Mouse (Mus musculus) kidney, adult 9 months (tissue): ENCODE results near the gene Mdga1.
A peak's percentile ranks its signal among the peaks of the same experiment; 100 is the strongest.

Experiments used
- DNase-seq: peaks from one replicate; pipeline ENCODE4 v3.0.0; 2022

The Mdga1 gene

GRCm38 (mm10) chr17:29841781-29842690, 127.9 kb downstream of the Mdga1 start:
- DNase-seq: peak; percentile 46

DNA sequence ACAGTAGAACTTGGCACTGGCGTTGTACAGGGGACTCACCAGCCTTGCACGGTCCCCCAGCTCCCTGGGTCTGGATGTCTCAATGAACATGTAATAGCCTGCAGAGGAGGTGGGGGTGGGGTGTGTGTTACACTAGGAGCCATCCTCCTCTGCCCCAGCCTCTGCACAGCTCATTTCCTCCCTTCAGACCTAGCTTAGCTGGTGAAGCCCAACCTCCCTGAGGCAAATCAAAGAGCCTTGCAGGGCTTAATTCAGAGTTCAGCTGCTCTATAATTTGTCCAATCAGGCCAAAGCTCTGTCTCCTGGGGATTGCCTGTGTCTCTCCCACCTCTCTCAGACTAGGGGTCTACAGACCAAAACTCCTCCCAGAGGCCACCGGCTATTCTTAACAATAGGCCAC, 131.9 kb downstream of the Mdga1 start:
- DNase-seq: no peak

DNA sequence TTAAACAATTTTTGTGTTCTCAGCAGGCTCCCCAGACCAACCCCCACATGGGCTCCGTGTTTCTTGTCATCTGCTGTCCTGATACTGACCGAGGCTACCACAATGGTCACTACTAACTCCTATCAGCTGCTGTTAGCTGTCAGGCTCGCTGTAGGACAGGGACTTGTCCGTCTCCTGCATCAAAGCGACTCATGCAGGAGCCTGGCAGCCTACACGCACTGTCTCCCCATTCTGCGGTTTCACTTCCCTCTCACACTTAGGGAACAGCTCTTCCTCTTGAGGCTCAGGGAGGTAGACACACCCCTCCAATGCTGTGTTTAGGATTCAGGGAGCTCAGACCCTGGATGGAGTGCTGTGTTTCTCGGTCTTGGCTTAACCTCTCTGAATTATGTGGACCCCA, 132.4 kb downstream of the Mdga1 start:
- DNase-seq: no peak

- no peak for DNase-seq
These were observed 135.1 kb downstream of the Mdga1 start for GRCm38 (mm10) chr17:29834768-29835167.

DNA sequence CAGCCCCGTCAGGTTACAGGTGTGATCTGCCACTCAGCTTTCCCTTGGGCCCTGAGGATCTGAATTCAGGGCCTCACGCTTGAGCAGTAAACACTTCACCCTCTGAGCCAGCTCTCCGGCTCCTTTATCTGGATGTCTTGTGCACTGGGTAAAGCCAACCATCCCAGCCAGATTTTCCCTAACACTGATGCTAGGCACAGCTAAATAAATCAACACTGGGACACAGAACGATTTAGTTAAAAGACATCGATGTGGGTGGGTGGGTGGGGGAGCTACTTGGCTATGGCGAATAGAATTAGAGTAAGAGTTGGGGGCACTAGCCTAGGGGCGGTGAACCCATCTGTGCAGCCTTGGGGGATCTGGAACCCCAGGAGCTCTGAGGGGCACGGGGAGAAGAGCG, 135.6 kb downstream of the Mdga1 start:
- DNase-seq: no peak

- no peak for DNase-seq
These were observed 138.2 kb downstream of the Mdga1 start for GRCm38 (mm10) chr17:29831696-29832095.

- DNase-seq: no peak
These were observed 140.8 kb downstream of the Mdga1 start for GRCm38 (mm10) chr17:29829136-29829535.

DNA sequence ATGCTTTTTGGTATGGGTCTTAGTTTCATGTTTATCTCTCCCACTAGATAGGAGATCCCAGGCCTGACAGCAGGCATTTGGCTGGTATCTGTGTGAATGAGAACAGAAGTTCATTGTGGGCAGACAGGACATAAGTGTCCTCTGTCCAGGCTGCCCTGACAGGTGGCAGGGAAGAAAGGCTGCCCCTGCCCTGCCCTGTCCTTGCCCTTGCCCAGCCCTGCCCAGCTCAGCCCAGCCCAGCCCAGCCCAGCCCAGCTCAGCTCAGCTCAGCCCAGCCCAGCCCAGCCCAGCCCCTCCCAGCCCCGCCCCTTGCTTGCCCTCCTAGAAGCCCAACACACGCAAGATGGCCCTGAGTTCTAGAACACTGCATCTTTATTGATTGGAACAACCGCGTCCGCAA, 142.3 kb downstream of the Mdga1 start:
- DNase-seq: no peak

DNA sequence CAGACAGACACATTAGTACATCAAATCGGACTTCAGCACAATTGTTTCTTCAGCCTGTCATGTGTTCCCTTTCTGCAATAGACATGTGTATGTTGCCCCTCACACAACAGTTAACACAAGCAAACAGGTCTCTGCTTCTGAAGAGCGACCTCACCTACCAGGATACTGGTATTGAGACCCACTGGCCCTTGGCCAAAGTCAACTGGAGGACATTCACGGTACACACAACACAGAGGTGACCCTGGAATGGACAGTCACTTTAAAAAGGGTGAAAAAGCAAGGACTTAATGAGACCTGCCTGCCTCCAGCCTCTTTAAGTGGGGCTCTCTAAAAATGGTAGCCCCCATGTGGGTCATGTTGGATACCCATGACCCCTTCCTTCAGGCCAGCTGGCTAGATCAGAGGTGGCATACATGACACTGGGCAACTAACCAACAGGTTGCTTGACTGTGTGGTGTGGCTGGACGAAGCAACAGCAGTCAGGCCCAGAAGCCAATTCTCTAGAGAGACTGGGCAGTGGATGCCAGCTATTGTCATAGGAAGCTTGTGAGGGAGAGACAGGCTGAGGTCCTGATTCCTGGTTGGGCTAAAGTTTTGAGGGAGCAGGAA, 145.3 kb downstream of the Mdga1 start:
- no peak for DNase-seq

DNA sequence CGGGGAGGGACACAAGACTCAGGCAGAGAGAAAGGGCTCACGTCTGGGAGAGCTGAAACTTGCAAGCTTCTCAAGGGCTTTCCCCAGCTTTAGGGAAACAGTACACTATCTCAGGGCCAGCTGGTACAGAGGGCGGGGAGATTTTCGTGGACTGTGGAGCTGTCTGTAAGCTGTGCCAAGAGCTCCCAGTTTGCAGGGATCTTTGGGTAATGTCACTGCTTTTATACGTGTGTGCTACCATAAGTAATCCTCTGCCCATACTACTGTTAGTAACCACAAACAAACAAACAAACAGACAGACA, 145.7 kb downstream of the Mdga1 start:
- no peak for DNase-seq

DNA sequence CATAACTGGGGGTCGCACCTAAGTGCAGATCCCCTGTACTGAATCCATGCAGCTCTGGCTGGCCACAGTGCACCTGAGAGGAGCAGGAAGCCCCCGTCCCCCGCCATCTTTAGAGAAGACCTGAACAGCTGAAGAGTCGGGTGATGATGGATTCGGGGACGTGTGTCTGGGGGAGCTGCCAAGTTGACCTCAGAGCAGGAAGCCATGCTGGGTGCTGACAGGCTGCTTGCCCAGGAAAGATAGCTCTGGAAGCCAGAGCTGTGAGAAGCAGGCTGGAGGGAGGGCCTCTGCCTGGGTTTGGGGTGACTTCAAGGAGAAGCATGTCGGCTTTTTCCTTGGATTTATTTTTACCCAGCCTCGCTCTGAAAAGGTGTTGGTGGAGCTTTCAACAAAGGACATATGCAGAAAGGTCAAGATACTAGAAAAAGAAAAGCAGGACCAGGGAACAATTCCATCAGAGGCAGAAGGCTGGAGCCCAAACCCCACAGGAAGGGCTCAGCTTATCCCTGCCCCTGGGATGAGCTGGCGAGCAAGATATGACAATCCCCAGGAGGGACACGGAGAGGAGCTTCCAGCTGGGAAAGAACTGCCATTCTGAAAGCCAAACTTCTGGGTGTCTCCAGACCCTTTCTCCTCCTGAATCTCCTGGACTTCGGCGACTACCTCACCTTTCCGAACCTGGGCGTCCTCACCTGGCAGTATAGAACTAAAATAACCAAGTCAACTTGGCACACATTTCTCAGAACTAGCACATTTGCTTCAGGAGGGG, 146.3 kb downstream of the Mdga1 start:
- DNase-seq: no peak

DNA sequence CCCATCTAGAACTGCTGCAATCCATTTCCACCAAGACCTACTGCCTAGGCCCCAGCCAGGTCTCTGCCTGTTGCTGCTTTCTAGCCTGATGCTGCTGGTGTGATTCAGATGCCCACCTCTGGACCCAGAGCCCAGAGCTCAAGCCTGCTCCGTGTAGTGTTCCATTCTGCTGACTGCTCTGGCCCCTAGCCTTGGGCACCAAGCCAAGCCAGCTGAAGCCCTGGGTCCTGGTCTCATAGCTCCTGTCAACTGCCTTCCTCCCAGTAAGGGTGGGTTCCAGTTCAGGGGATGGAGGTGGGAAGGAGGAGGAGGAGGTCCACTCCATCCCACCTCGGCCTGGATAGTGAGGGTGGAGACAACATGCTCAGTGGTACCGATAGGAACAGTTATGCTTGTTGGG, 150.3 kb downstream of the Mdga1 start:
- no peak for DNase-seq

GRCm38 (mm10) chr17:29818989-29819388, 150.9 kb downstream of the Mdga1 start:
- DNase-seq: no peak

DNA sequence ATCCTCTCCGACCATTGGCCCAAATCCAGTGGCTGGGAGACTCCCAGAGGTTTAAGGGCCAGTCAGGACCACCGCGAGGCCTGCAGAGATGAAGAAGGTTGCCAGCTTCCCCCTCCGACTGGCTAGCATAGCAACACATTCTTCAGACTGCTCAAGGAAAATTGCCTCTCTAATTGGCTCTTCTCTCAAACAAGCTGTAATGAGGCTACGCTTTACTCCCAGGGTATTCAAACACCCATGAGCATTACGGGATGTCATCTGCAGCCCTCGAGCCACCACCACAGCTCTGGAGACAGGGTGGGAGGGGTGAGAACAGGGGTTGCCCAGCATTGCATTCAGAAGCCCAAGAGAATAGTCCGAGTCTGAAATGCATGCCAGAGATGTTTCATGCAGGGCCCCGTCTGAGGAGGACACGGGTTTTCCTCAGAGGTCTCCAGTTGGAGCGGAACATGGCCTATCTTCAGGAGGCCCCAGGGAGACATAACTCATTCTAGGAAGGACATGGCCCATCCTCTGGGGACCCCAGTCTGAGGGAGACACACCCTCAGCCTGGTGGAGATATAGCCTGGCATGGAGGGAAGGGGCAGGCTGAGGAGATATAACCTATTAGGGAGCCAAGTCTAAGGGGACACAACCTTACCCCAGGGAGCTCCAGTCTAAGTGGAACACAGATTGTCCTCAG, 151.5 kb downstream of the Mdga1 start:
- DNase-seq: no peak

DNA sequence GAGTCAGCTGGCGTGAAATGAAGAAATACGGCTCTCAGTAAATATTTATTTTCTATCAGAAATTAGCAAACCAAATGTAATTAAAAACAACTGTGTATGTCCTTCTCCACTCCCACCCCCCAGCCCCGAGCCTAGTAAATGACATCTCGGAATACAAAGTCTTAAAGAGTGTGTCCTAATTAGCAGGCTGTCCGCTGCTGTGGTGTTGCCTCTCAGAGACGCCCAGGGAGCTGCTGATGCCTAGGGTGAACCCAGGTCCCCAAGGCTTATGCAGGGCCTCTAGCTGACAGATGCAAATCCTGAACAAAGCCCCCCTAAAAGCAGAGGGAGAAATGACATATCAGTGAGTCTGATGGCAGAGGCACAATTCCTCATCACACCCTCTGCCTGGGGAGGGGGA, 155.1 kb downstream of the Mdga1 start:
- DNase-seq: no peak

GRCm38 (mm10) chr17:29813328-29813727, 156.6 kb downstream of the Mdga1 start:
- DNase-seq: no peak

DNA sequence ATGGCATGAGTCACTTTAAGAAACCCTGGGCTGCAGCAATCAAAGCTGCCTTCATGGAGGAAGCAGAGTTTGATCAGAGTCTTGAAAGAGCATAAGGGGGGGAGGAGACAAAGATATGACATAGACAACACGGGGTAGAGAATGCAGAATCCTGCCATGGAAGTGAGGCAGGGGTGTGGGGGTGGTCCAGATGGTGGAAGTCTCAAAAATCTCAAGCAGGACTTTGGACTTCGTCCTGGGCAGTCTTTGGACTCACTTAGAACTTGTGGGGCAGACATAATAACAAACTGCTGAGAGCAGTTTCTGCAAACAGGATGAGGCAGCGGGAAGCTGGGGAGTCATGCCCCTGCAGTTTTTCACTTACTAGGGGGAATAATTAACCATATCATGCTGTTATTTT, 166.3 kb downstream of the Mdga1 start:
- DNase-seq: peak; percentile 85

DNA sequence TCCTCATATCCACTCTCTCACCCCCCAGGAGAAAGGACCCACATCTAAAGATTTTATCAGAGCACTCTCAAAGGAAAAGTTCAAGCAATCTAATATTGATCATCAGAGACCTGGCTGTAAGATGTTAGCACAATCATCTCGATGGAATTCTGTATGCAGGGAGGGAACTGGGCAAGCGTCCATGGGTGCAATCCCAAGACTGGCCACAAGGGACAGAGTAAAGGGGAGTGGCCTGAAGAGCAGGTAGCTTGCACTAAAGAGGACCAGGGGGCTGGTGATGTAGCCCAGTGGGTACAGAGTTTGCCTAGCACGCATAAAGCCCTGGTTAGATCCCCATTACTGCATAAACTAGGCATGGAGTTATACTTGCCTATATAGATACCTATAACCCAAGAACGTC, 168.5 kb downstream of the Mdga1 start:
- DNase-seq: peak; percentile 75

GRCm38 (mm10) chr17:29800096-29800455, 169.8 kb downstream of the Mdga1 start:
- no peak for DNase-seq

DNA sequence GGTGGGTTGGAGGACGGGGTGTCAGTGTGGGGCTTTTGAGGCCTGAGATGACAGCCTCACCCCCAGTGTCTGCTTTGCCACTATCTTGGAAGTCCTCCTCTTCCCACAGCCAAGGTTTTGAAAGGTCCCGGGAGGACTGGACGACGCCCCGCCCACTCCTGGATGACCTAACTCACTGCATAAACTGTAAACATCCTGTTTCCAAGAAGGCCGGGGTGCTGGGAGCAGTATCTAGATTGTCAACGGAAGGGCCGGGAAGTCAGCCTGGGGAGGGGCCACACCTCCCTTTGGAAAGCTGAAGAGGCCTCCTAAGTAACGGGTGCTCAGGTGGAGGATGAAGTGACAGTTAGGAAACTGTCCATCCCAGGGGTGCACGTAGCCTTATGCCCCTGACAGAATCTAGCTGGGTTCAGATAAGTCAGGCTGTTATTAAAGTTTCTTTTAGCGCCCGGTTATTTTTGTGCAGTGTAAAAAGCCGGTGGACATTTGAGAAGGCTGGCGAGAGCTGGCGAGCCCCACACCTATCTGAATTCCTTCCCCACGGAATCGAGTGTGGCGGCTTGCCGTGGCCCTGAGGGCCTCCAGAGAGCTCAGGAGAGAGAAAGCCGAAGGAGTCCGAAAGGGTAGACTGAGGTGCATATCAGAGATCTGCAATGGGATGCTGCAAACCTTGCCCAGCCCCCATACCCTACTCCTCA, 170.3 kb downstream of the Mdga1 start:
- no peak for DNase-seq

DNA sequence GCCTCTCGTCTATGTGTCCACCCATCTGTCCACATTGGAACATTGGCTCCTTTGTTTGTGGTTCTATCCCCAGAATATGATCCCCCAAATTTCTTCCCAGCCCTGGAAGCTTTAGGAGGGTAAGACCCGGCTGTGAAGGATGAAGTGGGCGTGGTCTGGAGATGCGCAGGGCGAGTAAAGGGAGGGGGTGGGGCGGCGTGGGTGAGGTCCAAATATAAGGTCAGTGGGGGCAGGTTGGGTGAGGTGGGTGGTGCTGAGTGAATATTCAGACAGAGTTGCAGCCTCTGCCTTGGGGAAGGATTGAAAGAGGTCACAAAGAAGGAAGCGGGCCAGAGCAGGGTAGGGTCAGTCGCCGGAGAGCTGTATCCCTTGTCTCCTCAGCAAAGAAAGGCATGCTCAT, 171.7 kb downstream of the Mdga1 start:
- DNase-seq: no peak

DNA sequence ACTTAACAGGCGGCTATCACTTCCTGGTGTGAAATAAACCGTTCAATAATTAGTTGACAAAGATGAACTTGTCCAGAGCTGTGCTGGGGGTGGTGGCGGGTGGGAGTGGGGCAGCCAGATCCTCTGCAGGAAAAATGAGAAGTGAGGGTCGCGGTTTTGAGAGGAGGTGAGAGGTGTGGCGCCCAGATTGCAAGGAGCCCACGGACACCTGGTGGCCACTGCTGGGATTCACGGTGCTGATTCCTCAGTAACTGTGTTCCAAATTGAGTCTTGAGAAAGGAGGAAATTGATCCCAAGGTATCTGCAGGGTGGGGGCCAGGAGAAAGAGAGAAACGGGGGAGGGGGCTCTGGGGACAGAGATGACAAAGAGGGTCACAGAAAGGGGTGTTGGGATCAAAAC, 173.1 kb downstream of the Mdga1 start:
- DNase-seq: no peak

DNA sequence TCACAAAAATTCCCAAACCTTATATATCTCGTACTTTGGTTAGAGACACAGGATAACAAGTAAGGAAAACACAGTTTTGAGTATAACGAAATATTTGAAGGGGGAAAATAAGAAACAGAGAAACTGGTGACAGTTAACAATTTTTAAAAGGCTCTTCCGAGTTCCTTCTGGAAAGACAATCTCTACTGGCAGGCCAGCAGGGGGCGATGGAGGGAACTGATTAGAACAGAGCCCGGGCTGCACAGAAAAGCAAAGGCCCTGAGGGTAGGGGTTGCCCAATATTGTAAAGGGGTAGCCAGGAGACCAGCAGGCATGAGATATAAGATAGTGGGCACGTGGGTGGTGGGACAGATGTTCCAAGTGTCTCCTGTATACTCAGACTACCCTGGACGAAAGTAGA, 173.8 kb downstream of the Mdga1 start:
- DNase-seq: peak; percentile 45
